Mouse (Mus musculus) right cerebral cortex, postnatal 4 days (tissue): ENCODE measurements around the gene Wdr95.
A peak's percentile ranks its signal among the peaks of the same experiment; 100 is the strongest.

Experiments used
- DNase-seq: peaks from one replicate; pipeline ENCODE4 v3.0.0-alpha.2; 2022

Wdr95 gene

DNA sequence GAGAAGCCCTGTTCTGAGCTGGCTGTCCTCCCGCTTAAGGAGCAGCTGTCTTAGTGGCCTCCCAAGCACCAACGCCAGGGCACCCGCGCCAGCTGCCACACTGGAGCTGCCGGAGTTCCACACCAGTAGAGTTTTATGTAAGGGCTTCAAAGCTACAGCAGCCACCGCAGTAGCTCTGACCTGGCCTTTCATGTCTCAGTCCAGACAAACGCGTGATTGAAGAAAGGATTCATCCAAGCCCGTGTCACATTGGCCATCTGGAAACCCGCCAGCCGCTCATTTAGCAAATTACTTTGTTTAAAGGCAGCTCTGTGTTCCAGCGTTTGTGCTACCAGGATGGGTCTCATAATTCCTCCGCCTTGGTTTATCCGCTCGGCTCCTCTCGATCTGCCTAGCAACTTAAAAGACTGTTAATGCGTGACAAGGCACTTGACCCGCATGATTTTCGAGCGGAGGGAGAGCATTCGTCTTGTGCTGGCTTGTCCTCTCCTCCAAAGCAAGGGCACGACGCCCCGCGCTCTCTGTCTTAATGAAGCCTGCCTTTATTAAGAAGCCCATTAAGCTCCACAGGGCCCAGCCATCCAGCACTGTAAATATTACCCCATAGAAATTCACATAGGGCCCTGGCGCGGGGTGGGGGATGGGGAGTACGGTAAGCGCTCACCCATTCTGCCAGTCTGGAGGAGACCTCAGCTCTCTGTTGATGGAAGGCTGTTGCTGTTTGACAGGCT is at the start of gene Wdr95:
Gene Wdr95, plus strand, starts transcription at position 681 of the 731 bp plus-strand sequence.
- DNase-seq, result peak; percentile 81

DNA sequence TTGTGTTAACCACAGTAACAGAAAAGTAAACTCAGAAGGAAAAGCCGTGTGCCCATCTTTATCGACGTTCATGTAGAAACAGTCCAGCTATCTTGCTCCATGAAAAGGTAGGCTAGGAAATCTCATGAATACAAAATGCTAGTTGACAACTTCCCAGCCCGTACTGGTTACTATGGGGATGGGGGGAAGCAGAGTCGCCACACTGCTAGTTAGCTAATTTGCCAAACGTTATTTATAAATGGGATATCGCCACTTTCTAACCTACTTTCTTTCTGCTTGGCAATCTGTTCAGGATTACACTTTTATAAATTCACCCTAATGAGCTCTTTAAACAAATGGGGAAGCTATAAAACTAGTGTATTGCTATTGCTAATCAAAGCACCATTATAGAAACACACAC is 46.6 kb upstream of the Wdr95 start:
- DNase-seq, result no peak

DNA sequence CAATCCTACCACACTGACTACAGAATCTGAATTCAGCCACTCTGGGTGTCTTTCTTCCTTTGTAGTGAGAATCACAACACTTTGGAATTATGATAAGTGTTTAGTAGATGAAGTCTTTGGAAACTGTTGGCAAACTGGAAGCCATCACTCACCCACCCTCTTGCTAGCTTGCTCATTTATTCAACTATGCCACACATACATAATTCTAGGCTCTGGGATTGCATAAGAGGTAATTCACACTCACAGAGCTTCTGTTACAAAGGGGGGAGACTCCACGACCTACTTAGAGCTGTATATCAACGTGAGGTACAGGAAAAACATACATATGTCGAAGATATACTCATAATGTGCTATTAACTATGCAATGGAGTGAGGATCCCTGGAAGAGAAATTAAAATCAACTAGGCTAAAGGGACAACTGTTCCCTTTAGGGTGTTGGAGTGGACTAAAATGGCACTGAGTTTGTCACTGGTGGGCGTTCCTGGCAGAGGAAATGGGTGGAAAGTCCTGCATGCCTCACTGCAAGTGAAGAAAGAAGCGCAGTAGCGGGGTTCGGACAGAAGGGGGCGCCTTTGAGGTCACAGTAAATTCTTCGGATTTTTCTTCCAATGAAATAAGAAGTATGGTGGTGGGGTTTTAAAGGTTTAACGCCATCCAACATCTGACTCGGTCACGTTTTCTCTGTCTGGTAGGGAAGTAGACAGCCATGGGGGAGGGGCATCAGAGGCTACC is 45.0 kb upstream of the Wdr95 start:
- no peak for DNase-seq

DNA sequence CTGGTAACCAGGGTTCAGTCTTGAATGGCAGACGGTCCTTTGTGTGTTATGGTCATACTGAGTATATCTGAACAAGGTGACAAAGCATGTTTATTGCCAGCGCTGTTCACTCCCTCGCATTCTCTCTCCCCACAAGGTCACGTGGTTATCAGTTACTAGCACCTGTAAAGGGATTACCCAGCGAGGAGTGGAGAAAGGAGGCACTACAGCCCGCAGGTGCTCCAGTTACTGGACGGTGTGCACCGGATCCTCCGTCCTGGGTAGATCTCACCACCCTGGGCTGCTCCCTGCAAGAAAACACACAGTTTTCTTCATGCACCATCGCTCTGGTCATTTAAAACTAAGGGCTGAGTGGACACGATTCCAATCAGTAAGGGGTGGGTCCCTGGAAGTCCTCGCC is 44.2 kb upstream of the Wdr95 start:
- DNase-seq, result no peak

DNA sequence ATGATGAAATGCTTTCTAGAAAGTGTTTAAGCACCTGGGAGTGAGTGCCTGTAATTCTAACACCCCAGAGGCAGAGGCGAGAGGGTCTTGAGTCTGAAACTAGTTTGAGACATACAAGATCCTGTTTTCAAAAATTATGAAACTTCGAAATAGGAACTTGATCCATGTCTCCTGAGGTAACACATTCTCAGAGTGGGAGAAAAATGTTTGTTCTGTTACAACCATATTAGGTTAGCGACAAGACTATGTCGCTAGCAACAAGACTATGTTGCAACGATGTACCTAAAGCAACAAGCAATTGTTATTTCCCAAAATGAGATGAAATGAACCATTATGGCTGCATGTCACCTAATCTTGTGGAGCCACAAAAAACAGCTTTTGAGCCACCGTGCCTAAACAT is 43.0 kb upstream of the Wdr95 start:
- no peak for DNase-seq

- DNase-seq, result no peak
Measured at GRCm38 (mm10) chr5:149488360-149489021, 40.0 kb upstream of the Wdr95 start.

- peak; percentile 76 for DNase-seq
Measured at GRCm38 (mm10) chr5:149489136-149489535, 39.3 kb upstream of the Wdr95 start.

GRCm38 (mm10) chr5:149490275-149490674 is 38.2 kb upstream of the Wdr95 start:
- no peak for DNase-seq

- DNase-seq, result no peak
Measured at GRCm38 (mm10) chr5:149495655-149496054, 32.8 kb upstream of the Wdr95 start.

- DNase-seq, result peak; percentile 31
Measured at GRCm38 (mm10) chr5:149496401-149497066, 31.9 kb upstream of the Wdr95 start.

DNA sequence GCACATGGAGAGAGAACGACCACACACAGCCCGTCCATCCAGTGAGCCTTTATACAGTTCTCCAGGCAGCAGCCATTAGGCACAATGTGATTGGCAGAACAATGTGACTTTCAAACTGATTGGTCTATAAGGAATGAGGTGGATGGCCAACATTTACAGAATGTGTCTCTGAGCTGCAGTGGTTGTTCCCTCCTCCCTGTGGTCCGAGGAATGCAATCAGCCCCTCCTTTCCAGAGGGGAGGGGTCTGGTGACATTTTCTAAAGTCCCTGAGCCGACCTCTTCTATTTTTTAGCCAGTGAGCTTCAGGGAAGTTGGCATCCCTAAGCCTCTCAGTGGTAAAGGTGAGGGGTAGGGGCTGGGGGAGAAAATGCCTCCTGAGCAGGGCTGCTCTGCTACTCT is 28.5 kb upstream of the Wdr95 start:
- DNase-seq, result no peak

DNA sequence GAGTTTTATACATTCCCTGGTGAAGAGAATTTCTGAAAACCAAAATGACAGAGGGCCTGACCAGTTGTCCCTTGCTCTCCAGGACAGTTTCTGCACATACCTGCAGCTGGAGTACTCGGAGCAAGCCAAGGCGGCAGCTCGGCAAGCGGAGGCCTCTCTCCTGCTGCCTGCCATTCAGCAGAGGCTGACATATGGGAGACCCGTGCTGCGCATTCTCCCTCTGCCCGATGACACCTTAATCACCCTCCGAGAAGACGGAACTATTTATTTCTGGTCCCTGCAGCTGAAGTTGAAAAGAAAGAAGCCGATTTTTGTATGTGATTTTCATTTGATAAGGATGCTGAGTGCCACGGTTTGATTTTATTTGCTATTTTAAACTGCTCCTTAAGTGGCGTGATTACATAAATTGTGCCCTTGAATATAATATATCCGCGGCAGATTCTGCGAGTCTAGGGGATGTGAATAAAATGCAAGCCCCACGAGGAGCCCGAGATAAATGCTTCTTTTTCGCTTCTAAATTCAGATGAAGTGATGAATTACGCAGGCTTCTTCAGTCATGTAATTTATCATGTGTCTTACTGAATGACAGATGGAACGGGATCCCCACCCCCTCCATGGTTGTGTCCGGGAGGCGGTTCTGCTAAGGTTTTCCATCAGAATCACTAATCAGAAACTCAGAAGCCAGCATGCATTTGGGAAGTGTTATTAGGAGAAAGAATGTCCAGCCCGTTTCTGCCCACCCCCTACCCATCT is 24.9 kb upstream of the Wdr95 start:
- DNase-seq, result peak; percentile 60

GRCm38 (mm10) chr5:149504985-149505384 is 23.5 kb upstream of the Wdr95 start:
- no peak for DNase-seq

DNA sequence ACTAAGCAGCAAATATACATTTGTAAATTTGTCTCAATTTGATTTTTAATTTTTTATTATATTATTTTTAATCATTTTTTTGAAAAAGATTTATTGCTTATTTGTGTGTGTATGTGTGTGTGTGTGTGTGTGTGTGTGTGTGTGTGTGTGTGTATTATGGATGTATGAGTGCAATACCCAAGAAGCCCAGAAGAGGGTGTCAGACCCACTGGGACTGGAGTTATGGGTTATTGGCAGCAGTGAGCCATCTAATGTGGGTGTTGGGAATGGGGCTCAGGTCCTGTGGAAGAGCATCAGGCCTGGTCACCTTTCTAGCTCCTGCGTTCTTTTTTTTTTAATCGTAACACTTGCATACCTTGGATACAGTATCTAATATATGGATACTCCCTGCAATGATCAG is 22.4 kb upstream of the Wdr95 start:
- DNase-seq, result no peak

- no peak for DNase-seq
Measured at GRCm38 (mm10) chr5:149508094-149509029, 20.1 kb upstream of the Wdr95 start.

GRCm38 (mm10) chr5:149510323-149510722 is 18.2 kb upstream of the Wdr95 start:
- no peak for DNase-seq

DNA sequence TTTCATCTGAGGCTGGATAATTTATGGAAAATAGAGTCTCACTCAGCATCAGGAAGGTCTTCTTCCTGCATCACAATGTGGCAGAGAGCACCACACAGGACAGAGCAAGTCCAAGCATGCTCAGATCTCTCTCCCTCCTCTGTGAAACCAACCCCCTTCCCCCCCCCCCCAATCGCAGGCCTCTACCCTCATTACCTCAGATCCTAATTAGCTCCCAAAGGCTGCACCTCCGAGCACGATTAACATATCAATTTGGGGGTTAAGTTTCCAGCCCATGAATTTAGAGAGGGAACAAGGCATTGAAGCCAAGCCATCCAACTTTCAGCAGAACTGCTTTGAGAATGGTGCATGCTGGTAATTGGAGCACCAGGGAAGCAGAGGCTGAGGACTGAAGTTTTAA is 15.8 kb upstream of the Wdr95 start:
- DNase-seq, result no peak

GRCm38 (mm10) chr5:149513438-149514086 is 14.9 kb upstream of the Wdr95 start:
- no peak for DNase-seq

DNA sequence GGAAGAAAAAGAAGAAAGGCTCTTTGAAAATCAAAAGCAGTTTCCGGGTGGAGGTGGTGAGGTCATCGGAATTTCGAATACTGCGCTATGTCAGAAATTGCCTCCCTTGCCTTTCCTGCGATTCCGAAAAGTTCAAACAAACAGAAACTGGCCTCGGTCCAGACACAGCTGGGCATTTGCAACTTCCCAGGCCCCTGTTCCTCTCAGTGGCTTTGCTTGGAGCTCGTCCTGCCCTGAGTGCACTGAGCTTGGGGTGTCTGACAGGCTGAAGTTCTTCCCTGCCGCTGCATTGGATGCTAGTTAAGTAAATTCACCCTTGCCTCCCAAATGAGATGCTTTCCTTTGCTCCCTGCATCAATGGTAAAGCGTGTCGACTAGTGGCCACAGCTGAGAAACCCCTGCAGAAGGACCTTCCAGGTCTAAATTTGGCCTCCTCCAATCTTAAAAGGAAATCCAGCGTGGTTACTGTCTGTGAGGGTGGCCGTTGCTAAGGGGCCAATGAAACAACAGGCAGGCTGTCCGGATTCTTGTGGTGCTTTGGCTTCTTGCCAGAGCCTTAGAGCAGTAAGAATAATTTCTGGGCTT is 14.3 kb upstream of the Wdr95 start:
- peak; percentile 55 for DNase-seq

DNA sequence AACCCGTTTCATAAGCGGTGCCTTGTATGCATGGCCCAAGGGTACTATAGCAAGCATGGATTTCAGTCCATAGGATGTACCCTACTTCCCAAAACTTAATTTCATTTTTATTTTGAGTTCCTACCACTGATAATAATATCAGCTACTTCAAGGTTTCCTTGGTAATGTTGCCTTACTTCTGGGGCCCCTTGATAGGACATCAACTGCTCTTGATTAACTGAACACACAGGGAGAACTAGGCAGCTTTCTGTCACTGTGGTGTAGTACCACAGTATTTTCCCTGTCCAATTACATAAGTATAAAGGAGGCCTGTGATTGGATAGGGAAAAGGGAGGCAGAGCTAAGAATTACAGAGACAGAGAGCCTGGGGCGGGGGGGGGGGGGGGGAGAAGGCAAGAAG is 13.6 kb upstream of the Wdr95 start:
- no peak for DNase-seq

DNA sequence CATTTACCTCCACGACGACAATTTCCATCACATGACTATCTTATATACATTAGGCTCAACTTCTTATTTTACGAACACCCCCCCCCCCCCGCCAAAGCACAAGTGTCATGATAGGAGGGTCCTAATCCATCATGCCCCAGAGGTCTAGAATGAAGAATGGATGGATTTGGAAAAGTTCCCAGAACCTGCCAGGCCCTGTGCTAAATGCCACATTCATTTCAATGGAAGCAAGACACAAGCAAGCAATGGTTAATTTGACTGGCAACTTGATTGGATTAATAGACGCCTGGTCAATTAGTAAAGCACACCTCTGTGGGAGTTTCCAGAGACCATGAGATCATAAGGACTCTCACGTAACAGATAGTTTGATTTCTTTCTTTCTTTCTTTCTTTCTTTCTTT is 11.4 kb upstream of the Wdr95 start:
- no peak for DNase-seq
